Mouse (Mus musculus) kidney, postnatal 0 days (tissue): Measurements from ENCODE around the gene Phka2. TPM values are rescaled to one million over a fixed set of nuclear protein-coding genes. Genes with fewer than 3 reads are reported as not detected.

Experiments used
- ATAC-seq: fragments of 200-750 bp; cut with Nextera tagmentation; replicated peaks from 2 replicates; pipeline ENCODE4 v1.8.0; 2017; ENCODE audit warnings: low read depth, moderate number of reproducible peaks, moderate TSS enrichment, moderate library complexity; ENCODE audit not compliant: low FRiP score
- DNase-seq: peaks from one replicate; pipeline ENCODE4 v3.0.0-alpha.2; 2016; ENCODE audit warnings: low spot score
- H3K27ac ChIP-seq: fragments of 300-500 bp; sonication (generic); 2 replicates; pipeline ENCODE4 v1.5.1; 2014; ENCODE audit warnings: mild to moderate bottlenecking
- H3K27me3 ChIP-seq: fragments of 300-500 bp; sonication (generic); 2 replicates; pipeline ENCODE4 v1.6.1; 2014; ENCODE audit warnings: low read length, mixed read lengths; ENCODE audit not compliant: insufficient read depth
- H3K36me3 ChIP-seq: fragments of 300-500 bp; sonication (generic); 2 replicates; pipeline ENCODE4 v1.6.1; 2014; ENCODE audit warnings: low read length, mixed read lengths; ENCODE audit not compliant: insufficient read depth
- H3K4me1 ChIP-seq: fragments of 300-500 bp; sonication (generic); replicated peaks from 2 replicates; pipeline ENCODE4 v1.6.1; 2014; ENCODE audit warnings: antibody characterized with exemption, low read length, mixed read lengths; ENCODE audit not compliant: insufficient read depth
- H3K4me2 ChIP-seq: fragments of 300-500 bp; sonication (generic); 2 replicates; pipeline ENCODE4 v1.6.1; 2014; ENCODE audit warnings: mild to moderate bottlenecking, low read length, moderate library complexity, mixed read lengths
- H3K4me3 ChIP-seq: fragments of 300-500 bp; sonication (generic); replicated peaks from 2 replicates; pipeline ENCODE4 v1.5.1; 2014; ENCODE audit warnings: low read depth, low read length
- H3K9ac ChIP-seq: fragments of 300-500 bp; sonication (generic); 2 replicates; pipeline ENCODE4 v1.6.1; 2014; ENCODE audit warnings: low read depth, low read length
- H3K9me3 ChIP-seq: fragments of 300-500 bp; sonication (generic); replicated peaks from 2 replicates; pipeline ENCODE4 v1.6.1; 2016; ENCODE audit warnings: low read length, inconsistent platforms, mixed read lengths
- CTCF ChIP-seq: IDR thresholded peaks from 2 replicates; pipeline ENCODE4 v1.5.1; 2016; ENCODE audit warnings: antibody characterized with exemption, low read depth, mild to moderate bottlenecking, moderate library complexity
- WGBS: fragments of 180-500 bp; shearing (Covaris S2); extraction: QIAGEN DNeasy Blood & Tissue Kit; methylation state at CpG from one replicate; pipeline ENCODE4 v1.1.7; 2014; 5-methylcytosine and 5-hydroxymethylcytosine counted together
- polyA plus RNA-seq: library from polyadenylated mRNA; unstranded; fragments of >200 nt; fragmentation: Nextera tagmentation; extraction: Ambion mirVana; gene quantifications from 2 replicates; pipeline ENCODE4 v1.2.1, GENCODE M21; 2015

Phka2 gene
- polyA plus RNA-seq = 8.8 and 10.2 TPM in 2 replicates

DNA sequence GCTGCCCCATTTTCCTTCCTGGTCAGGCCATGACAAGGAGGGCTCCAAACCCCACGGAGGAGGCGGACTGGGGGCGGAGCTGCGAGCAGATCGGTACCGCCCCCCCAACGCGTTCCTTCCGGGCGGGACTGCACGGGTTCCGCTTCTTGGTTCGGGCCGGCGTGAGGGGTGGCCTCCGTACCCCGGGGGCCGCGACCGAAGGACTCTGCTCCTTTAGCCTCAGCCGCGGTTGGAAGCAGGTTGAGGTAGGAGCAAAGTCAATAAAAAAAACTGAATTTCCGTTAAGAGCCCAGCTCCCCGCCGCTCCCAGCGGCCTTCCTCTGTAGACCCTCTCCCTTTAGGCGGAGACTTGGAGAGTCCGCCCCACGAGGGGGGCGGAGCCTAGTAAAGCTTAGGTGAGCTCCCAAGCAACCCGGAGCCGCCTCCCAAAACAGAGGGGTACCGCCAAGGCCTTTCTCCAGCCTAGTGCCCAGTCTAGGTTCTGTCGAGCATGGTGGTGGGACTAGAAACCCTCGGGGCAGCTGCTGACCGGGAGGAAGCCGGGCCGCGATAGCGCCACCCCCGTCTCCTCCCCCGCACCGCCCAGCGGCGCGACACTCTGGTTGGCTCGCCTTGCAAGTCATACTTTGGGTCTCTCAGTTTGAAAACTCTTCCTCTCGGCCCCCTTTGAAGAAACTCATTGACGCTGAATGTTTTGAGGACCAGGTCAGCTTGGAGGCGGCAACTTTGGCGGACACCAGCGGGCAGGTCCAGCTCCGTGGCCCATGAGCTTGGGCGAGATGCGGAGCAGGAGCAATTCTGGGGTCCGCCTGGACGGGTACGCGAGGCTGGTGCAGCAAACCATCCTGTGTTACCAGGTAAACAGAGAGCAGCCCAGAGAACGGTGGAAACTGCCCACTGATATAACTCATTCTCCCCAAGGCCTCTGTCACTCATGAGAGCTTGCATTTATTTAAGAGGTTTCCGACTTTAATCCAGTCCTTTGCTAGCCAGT, at the start of gene Phka2:
TSS of gene Phka2 (plus strand) at position 119 of the 994 bp plus-strand sequence.
- WGBS = 21% methylated on average over 61 of the region's 61 CpGs
- Histone ChIP-seq H3K4me2 (peak within 1 kb of the TSS; percentile 60), H3K9me3 (no peaks in the 10 kb centered on the region), H3K9ac (peak within 1 kb of the TSS; percentile 62), H3K4me1 (no peaks in the 10 kb centered on the region; the same call in 1 of the 2 replicates), H3K36me3 (no peaks in the 10 kb centered on the region), H3K27me3 (no peaks in the 10 kb centered on the region), H3K4me3 (peak within 1 kb of the TSS; percentile 54), H3K27ac (peak within 1 kb of the TSS; percentile 86)
- peak; percentile 96 for ATAC-seq
- DNase-seq = peak; percentile 77
- no peak for TF ChIP-seq CTCF

DNA sequence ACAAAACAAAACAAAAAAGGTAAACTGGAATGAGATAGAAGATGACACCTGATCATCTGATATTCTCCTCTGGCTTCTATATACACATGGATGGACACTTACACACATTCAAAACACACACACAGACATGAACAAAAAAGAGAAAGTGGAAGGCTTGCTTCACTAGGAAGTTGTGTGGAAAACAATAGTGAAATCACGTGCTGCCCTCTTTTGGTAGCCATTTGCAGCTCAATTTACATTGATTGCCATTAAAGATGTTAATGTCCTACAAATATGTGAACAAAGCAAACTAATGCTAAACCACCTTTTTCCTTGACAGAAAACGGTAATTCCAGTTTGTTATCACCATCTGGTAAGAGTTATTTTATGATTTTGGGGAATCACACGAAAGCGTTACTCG, 46.3 kb upstream of the Phka2 start:
- peak; percentile 39 for DNase-seq
- no peak overlapping the region for H3K4me3 ChIP-seq
- H3K4me1 ChIP-seq = no peaks in the 10 kb centered on the region
- no peak for ATAC-seq
- 69% methylated on average over 5 of the region's 5 CpGs for WGBS
- H3K9ac ChIP-seq = no peak overlapping the region
- no peak overlapping the region for H3K4me2 ChIP-seq
- peak; percentile 63 for TF ChIP-seq CTCF
- no peaks in the 10 kb centered on the region for H3K9me3 ChIP-seq
- H3K36me3 ChIP-seq = no peaks in the 10 kb centered on the region
- H3K27ac ChIP-seq = no peak overlapping the region
- no peaks in the 10 kb centered on the region for H3K27me3 ChIP-seq

DNA sequence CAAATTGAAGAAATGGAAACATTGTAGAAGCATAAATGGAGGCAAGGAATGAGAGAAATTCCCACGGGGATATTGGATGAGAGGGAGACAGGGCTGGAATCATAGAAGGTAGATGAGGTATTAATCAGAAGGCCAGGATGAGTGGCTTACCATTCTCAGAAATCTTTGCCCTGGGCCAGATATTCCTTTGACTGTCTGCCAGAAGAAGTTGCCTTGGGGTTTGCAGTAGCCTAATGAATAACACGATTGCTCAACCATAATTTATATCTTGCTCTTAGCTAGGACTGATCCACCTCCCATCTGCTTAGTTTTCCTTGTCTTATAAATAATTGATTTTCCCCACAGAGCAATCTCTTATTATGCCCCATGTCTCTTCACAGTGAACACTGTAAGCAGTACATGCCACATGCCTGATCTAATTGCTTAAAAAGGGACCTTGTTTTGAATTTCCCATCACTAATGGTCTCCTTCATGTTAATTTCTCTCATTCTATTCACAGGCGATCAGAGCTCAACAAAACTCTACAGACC, 30.6 kb upstream of the Phka2 start:
- DNase-seq (no peak), ATAC-seq (no peak)
- Histone ChIP-seq H3K9me3 (no peaks in the 10 kb centered on the region), H3K4me3 (no peak overlapping the region), H3K4me1 (no peaks in the 10 kb centered on the region), H3K9ac (no peak overlapping the region), H3K4me2 (no peak overlapping the region), H3K27me3 (no peaks in the 10 kb centered on the region), H3K36me3 (no peaks in the 10 kb centered on the region), H3K27ac (no peak overlapping the region)
- no peak for TF ChIP-seq CTCF
- 75% methylated on average over 3 of the region's 3 CpGs for WGBS

- Histone ChIP-seq H3K9ac (no peak overlapping the region), H3K4me3 (no peak overlapping the region), H3K9me3 (no peaks in the 10 kb centered on the region), H3K4me1 (no peaks in the 10 kb centered on the region), H3K27ac (no peak overlapping the region), H3K27me3 (no peaks in the 10 kb centered on the region), H3K36me3 (no peaks in the 10 kb centered on the region), H3K4me2 (no peak overlapping the region)
- DNase-seq (no peak), ATAC-seq (no peak)
- no peak for TF ChIP-seq CTCF
- WGBS = 70% methylated on average over 2 of the region's 2 CpGs
Observed at GRCm38 (mm10) chrX:160489784-160490183, 12.2 kb upstream of the Phka2 start.

DNA sequence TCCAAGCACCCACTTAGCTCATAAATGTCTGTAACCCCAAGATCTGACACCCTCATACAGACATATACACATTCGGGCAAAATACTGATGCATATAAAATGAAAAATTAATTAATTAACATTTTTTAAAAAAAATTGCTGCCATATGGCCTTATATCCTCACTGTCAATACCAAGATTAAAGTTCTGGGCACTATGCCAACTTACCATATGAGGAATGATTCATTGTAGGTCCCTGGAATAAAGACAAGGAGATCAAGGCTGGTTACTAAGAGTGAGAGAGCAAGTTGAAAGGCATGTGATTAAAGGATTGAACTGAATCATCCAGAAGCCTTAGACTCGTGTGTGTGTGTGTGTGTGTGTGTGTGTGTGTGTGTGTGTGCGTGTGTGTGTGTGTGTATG, 7.6 kb upstream of the Phka2 start:
- Histone ChIP-seq H3K27ac (no peak overlapping the region), H3K4me2 (no peak overlapping the region), H3K27me3 (no peaks in the 10 kb centered on the region), H3K4me1 (no peaks in the 10 kb centered on the region), H3K36me3 (no peaks in the 10 kb centered on the region), H3K4me3 (no peak overlapping the region), H3K9me3 (no peaks in the 10 kb centered on the region), H3K9ac (no peak overlapping the region)
- TF ChIP-seq CTCF = no peak
- DNase-seq (no peak), ATAC-seq (no peak)
- WGBS = 51% methylated on average over 3 of the region's 3 CpGs

GRCm38 (mm10) chrX:160494921-160495320, 7.0 kb upstream of the Phka2 start:
- Histone ChIP-seq H3K9ac (no peak overlapping the region), H3K9me3 (no peaks in the 10 kb centered on the region), H3K4me1 (no peaks in the 10 kb centered on the region)

More at GRCm38 (mm10) chrX:160494921-160495320, 7.0 kb upstream of the Phka2 start:
- Histone ChIP-seq H3K4me3 (no peak overlapping the region), H3K4me2 (no peak overlapping the region), H3K36me3 (no peaks in the 10 kb centered on the region), H3K27me3 (no peaks in the 10 kb centered on the region), H3K27ac (no peak overlapping the region)
- no peak for ATAC-seq
- TF ChIP-seq CTCF = no peak
- 73% methylated on average over 6 of the region's 6 CpGs for WGBS
- no peak for DNase-seq
